Mouse (Mus musculus): ENCODE measurements around the gene 1810062G17Rik. TPM values are rescaled to one million over a fixed set of nuclear protein-coding genes. Genes with fewer than 3 reads are reported as not detected.
A peak's percentile ranks its signal among the peaks of the same experiment; 100 is the strongest.

Gene 1810062G17Rik
- polyA plus RNA-seq, 1 experiment: not detected

DNA sequence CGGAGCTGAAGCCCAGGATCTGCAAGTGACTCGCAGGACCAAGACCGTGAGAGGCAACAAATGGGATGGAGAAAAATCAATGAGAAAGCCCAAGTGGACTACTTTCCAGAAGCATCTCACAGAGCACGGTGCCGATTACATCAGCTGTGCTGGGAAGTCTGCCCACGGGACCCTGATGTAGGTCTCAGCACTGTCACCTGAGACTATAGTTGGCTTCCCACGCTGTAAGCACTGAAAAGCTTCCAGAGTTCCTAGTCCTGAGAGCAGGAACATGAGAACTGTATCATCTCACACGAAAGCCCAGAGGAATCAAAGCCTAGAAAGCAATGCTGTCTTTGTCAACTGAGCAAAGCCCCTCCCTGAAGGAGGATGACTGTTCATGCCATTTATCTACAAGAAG lies 20.6 kb upstream of the 1810062G17Rik start:
- H3K27me3 ChIP-seq (replicated peaks): no peaks in the 10 kb centered on the region
- TF ChIP-seq FLI1 (IDR thresholded peaks at IDR 0.05; ENCODE audit: low read length): no peak
- no peak for TF ChIP-seq GATA1 (IDR thresholded peaks at IDR 0.05; ENCODE audit: borderline replicate concordance, low read length)
- peaks cover 16% of the 10 kb centered on the region for H3K4me1 ChIP-seq
- H3K9me3 ChIP-seq: no peaks in the 10 kb centered on the region
- no peak overlapping the region for H3K4me3 ChIP-seq (replicated peaks)
- H3K36me3 ChIP-seq (replicated peaks; ENCODE audit: low read length): peaks cover 96% of the 10 kb centered on the region

DNA sequence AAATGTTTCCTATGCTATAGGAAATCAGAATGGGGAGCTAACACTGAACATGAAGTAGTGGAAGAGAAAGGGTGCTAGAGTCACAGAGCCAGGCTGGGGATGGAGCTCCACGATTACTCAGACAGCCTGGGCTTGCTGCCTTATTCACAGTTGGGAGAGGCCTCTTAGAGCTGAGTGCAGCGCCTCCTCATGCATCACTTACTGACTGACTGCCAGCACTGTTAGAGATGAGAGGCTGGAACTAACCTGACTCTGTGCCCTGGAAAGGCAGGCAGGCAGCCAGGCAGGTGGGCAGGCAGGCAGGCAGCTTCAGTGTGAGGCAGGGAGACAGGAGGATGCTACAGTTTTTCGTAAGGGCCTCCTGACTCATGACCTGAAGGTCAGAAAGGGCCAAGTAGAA lies 20.2 kb upstream of the 1810062G17Rik start:
- TF ChIP-seq GATA1 (IDR thresholded peaks at IDR 0.05; ENCODE audit: borderline replicate concordance, low read length): no peak
- TF ChIP-seq FLI1 (IDR thresholded peaks at IDR 0.05; ENCODE audit: low read length): no peak
- no peaks in the 10 kb centered on the region for H3K9me3 ChIP-seq
- peaks cover 11% of the 10 kb centered on the region for H3K4me1 ChIP-seq
- H3K27me3 ChIP-seq (replicated peaks): no peaks in the 10 kb centered on the region
- peaks cover 96% of the 10 kb centered on the region for H3K36me3 ChIP-seq (replicated peaks; ENCODE audit: low read length)
- H3K4me3 ChIP-seq (replicated peaks): no peak overlapping the region

DNA sequence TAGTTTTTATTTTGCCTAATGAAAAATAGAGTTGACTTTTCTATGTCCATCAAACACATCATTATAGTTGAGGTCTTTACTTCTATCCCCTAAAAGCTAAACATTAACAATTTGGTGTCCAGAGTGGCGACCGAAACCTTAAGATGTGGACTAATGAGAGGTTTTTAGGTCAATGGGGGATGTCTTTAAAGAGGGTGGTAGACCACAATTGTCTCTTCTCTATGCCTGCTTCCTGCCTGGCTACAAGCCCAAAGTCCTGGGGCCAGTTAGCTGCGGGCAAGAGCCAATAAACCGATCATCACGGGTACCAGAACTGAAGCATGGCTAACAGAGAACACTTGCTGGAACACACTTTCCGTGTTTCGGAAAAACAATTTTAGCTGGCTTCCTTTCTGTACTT lies 15.0 kb upstream of the 1810062G17Rik start:
- Histone ChIP-seq H3K27me3 (replicated peaks) (no peaks in the 10 kb centered on the region), H3K4me3 (replicated peaks) (no peak overlapping the region), H3K36me3 (replicated peaks; ENCODE audit: low read length) (peaks cover 91% of the 10 kb centered on the region), H3K4me1 (peaks cover 16% of the 10 kb centered on the region), H3K9me3 (no peaks in the 10 kb centered on the region)
- no peak for TF ChIP-seq GATA1 (IDR thresholded peaks at IDR 0.05; ENCODE audit: borderline replicate concordance, low read length)
- no peak for TF ChIP-seq FLI1 (IDR thresholded peaks at IDR 0.05; ENCODE audit: low read length)

DNA sequence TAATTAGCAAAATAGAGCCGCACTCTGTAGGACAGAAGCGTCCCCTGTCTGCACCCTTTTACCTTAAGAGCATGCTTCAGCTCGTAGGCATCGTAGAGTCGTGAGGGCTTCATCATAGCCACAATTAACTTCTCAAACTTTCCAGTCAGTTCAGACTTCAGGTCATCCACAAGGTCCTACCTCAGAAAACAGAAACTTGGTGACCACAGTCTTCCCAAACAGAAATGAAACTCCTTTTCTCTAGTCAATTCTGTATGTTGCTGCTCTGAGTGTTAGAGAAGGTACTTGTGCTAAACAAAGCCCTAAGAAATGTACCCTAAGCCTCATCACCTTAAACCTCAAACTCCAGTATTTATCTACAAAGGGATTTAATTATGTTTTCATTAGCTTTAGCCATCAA lies 13.9 kb upstream of the 1810062G17Rik start:
- no peak for TF ChIP-seq FLI1 (IDR thresholded peaks at IDR 0.05; ENCODE audit: low read length)
- no peak for TF ChIP-seq GATA1 (IDR thresholded peaks at IDR 0.05; ENCODE audit: borderline replicate concordance, low read length)
- peaks cover 26% of the 10 kb centered on the region for H3K4me1 ChIP-seq
- H3K36me3 ChIP-seq (replicated peaks; ENCODE audit: low read length): peaks cover 89% of the 10 kb centered on the region
- H3K4me3 ChIP-seq (replicated peaks): no peak overlapping the region
- no peaks in the 10 kb centered on the region for H3K9me3 ChIP-seq
- no peaks in the 10 kb centered on the region for H3K27me3 ChIP-seq (replicated peaks)

DNA sequence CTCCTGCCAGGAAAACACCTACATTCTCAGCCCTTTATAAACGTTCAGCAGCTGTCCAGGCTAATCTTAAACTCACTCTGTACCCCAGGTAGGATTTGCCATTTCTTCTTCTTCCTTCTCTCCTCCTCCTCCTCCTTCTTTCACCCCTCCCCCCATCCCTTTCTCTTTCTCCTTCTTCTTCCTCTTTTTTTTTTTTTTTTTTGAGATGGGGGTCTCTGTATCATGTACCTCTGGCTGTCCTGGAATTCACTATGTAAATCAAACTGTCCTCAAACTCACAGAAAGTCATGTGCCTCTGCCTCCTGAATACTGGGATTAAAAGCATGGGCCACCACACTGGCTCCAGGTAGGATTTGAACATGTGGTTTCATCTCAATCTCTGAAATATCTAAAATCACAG lies 13.4 kb upstream of the 1810062G17Rik start:
- Histone ChIP-seq H3K36me3 (replicated peaks; ENCODE audit: low read length) (peaks cover 84% of the 10 kb centered on the region), H3K4me1 (peaks cover 31% of the 10 kb centered on the region)
- no peak for TF ChIP-seq GATA1 (IDR thresholded peaks at IDR 0.05; ENCODE audit: borderline replicate concordance, low read length)
- TF ChIP-seq FLI1 (IDR thresholded peaks at IDR 0.05; ENCODE audit: low read length): no peak

DNA sequence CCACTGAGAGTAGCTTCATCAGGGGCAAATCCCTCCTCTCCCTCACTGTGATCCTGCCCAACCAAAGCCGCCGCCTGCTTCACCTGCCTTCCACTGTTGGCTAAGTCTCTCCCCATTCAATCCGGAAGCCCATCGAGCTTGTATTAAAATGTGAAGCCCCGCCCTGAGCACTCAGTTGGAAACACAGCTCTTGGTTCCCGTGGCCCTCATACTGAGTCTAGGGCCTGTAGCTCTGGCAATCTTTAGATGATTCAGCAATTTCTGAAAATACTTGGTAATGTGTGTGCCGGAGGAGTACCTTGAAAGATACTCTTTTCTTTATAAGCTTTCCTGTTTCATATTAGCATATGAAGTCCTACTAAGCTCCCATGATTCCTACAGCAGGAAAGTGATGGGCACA lies 10.2 kb upstream of the 1810062G17Rik start:
- H3K4me1 ChIP-seq: peaks cover 56% of the 10 kb centered on the region
- no peaks in the 10 kb centered on the region for H3K27me3 ChIP-seq (replicated peaks)
- TF ChIP-seq FLI1 (IDR thresholded peaks at IDR 0.05; ENCODE audit: low read length) (no peak), GATA1 (IDR thresholded peaks at IDR 0.05; ENCODE audit: borderline replicate concordance, low read length) (no peak)
- H3K36me3 ChIP-seq (replicated peaks; ENCODE audit: low read length): peaks cover 55% of the 10 kb centered on the region
- H3K9me3 ChIP-seq: no peaks in the 10 kb centered on the region
- no peak overlapping the region for H3K4me3 ChIP-seq (replicated peaks)

More for the DNA sequence above, 13.4 kb upstream of the 1810062G17Rik start:
- Histone ChIP-seq H3K4me3 (replicated peaks) (no peak overlapping the region), H3K27me3 (replicated peaks) (no peaks in the 10 kb centered on the region), H3K9me3 (no peaks in the 10 kb centered on the region)

DNA sequence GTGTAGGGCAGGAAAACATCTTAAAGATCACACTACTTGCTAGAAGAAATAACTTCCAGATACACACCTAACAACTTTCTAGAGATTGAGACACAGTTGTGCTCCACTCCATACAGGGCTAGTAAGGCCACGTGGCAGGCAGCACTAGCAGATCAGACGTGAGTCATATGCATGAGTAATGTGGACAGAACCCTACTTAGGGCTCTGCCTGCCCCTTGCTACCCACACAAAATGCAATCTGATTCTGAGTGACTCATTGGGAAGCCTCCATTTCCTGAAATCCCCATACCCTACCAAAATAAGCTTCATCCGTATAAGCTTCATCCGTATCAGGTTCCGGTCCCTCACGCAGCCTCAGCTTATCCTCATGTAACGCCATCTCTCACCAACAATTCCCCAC lies 8.1 kb upstream of the 1810062G17Rik start:
- H3K36me3 ChIP-seq (replicated peaks; ENCODE audit: low read length): peaks cover 47% of the 10 kb centered on the region
- peak overlapping the region; percentile 76 for H3K4me3 ChIP-seq (replicated peaks)
- H3K9me3 ChIP-seq: no peaks in the 10 kb centered on the region
- H3K4me1 ChIP-seq: peaks cover 62% of the 10 kb centered on the region
- TF ChIP-seq GATA1 (IDR thresholded peaks at IDR 0.05; ENCODE audit: borderline replicate concordance, low read length): no peak
- no peak for TF ChIP-seq FLI1 (IDR thresholded peaks at IDR 0.05; ENCODE audit: low read length)
- H3K27me3 ChIP-seq (replicated peaks): no peaks in the 10 kb centered on the region

DNA sequence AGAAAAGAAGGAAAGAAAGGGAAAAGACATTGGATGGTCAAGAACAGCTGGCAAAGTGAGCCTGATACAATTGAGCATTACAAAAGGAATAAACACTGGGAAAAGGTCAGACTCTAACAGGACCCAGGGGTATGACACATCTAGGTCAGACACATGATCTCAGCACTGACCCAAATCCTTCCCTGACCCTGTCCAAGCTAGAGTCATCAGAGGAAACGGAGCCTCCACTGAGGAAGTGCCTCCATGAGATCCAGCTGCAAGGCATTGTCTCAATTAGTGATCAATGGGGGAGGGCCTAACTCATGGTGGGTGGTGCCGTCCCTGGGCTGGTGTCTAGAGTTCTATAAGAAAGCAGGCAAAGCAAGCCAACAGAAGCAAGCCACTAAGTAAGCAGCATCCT lies 6.9 kb upstream of the 1810062G17Rik start:
- H3K27me3 ChIP-seq (replicated peaks): no peaks in the 10 kb centered on the region
- peaks cover 38% of the 10 kb centered on the region for H3K36me3 ChIP-seq (replicated peaks; ENCODE audit: low read length)
- H3K4me1 ChIP-seq: peaks cover 72% of the 10 kb centered on the region
- TF ChIP-seq FLI1 (IDR thresholded peaks at IDR 0.05; ENCODE audit: low read length): no peak
- TF ChIP-seq GATA1 (IDR thresholded peaks at IDR 0.05; ENCODE audit: borderline replicate concordance, low read length): no peak
- H3K9me3 ChIP-seq: no peaks in the 10 kb centered on the region
- peak overlapping the region; percentile 46 for H3K4me3 ChIP-seq (replicated peaks)

DNA sequence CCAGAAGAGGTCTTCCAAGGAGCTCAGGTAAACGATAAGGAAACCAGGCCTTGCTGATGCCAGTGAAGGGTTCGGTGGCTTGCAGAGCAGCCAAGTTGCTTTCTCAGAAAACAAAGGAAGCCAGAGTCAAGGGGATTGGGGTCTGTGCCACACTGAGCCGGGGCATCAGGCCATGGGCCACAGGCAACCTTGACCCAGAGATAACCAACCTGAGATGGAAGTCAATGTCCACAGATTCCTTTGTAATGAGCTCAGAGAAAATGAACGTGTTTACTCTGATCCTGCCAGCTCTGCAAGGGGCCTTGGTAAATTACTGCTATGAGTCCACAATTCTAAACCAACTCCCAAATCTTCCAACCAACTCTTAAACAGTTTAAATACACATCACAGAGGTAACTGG lies 3.9 kb upstream of the 1810062G17Rik start:
- no peaks in the 10 kb centered on the region for H3K27me3 ChIP-seq (replicated peaks)
- H3K9me3 ChIP-seq: no peaks in the 10 kb centered on the region
- no peak overlapping the region for H3K4me3 ChIP-seq (replicated peaks)
- TF ChIP-seq FLI1 (IDR thresholded peaks at IDR 0.05; ENCODE audit: low read length): no peak
- H3K36me3 ChIP-seq (replicated peaks; ENCODE audit: low read length): peaks cover 19% of the 10 kb centered on the region
- H3K4me1 ChIP-seq: peaks cover 66% of the 10 kb centered on the region

DNA sequence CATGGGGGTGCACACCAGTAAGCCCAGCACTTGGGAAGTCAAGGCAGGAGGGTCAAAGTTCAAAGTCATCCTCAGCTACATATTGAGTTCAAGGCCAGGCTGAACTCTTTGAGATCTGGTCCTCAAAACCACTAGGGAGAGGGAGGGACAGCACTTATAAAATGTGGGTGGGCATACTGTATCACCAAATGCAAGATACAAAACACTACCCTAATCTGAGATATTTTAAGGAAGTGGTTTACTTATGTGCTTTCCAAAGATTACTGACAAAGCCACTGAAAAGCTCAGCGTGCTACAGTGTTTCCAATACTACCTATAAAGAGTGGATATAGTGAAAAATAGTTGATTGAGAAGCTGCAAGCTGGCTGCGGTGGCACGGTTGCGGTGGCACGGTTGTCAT lies 2.5 kb upstream of the 1810062G17Rik start:
- Histone ChIP-seq H3K9me3 (no peaks in the 10 kb centered on the region), H3K36me3 (replicated peaks; ENCODE audit: low read length) (peaks cover 19% of the 10 kb centered on the region), H3K4me3 (replicated peaks) (no peak overlapping the region), H3K4me1 (peaks cover 55% of the 10 kb centered on the region), H3K27me3 (replicated peaks) (no peaks in the 10 kb centered on the region)
- no peak for TF ChIP-seq FLI1 (IDR thresholded peaks at IDR 0.05; ENCODE audit: low read length)
- no peak for TF ChIP-seq GATA1 (IDR thresholded peaks at IDR 0.05; ENCODE audit: borderline replicate concordance, low read length)

DNA sequence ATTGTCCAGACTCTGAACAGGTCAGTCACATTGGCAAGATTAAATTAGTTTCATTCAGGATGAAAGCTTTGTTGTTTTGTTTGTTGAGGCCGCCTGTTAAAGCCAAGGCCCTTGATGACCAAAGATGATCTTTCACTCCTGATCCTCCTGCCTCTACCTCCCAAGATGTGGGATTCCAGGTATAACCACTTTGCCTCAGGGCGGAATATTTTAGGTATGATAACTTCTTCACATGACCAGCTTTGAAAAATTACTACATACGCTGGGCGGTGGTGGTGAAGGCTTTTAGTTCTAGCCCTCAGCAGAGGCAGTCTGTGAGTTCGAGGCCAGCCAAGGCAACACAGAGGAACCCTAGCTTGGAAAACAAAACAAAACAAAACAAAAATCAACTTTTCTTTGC lies 1.3 kb upstream of the 1810062G17Rik start:
- TF ChIP-seq GATA1 (IDR thresholded peaks at IDR 0.05; ENCODE audit: borderline replicate concordance, low read length) (no peak), FLI1 (IDR thresholded peaks at IDR 0.05; ENCODE audit: low read length) (no peak)
- H3K27me3 ChIP-seq (replicated peaks): no peaks in the 10 kb centered on the region
- H3K4me3 ChIP-seq (replicated peaks): peak overlapping the region; percentile 91
- peaks cover 19% of the 10 kb centered on the region for H3K36me3 ChIP-seq (replicated peaks; ENCODE audit: low read length)
- H3K9me3 ChIP-seq: no peaks in the 10 kb centered on the region
- peaks cover 48% of the 10 kb centered on the region for H3K4me1 ChIP-seq
